Mouse (Mus musculus) lung, postnatal 0 days (tissue): ENCODE results near the gene Nfia. TPM values are rescaled to one million over a fixed set of nuclear protein-coding genes. Genes with fewer than 3 reads are reported as not detected.

Source experiments
- ATAC-seq: fragments of 200-750 bp; cut with Nextera tagmentation; 2 replicates; pipeline ENCODE4 v1.8.0; 2017; ENCODE audit warnings: moderate library complexity
- DNase-seq: peaks from one replicate; pipeline ENCODE4 v3.0.0-alpha.2; 2016; ENCODE audit warnings: low spot score
- H3K27ac ChIP-seq: fragments of 300-500 bp; sonication (generic); 2 replicates; pipeline ENCODE4 v1.5.1; 2014; ENCODE audit warnings: antibody characterized with exemption, mild to moderate bottlenecking, low read length, mixed read lengths
- H3K27me3 ChIP-seq: fragments of 300-500 bp; sonication (generic); replicated peaks from 2 replicates; pipeline ENCODE4 v1.6.1; 2014; ENCODE audit warnings: low read length, mixed read lengths; ENCODE audit not compliant: insufficient read depth
- H3K36me3 ChIP-seq: fragments of 300-500 bp; sonication (generic); 2 replicates; pipeline ENCODE4 v1.6.1; 2014; ENCODE audit warnings: low read length, mixed read lengths; ENCODE audit not compliant: insufficient read depth
- H3K4me1 ChIP-seq: fragments of 300-500 bp; sonication (generic); 2 replicates; pipeline ENCODE4 v1.6.1; 2014; ENCODE audit warnings: antibody characterized with exemption, low read depth, low read length, mixed read lengths; ENCODE audit not compliant: insufficient read depth
- H3K4me2 ChIP-seq: fragments of 300-500 bp; sonication (generic); replicated peaks from 2 replicates; pipeline ENCODE4 v1.6.1; 2014; ENCODE audit warnings: low read depth, mild to moderate bottlenecking, low read length, moderate library complexity, mixed read lengths
- H3K4me3 ChIP-seq: fragments of 300-500 bp; sonication (generic); 2 replicates; pipeline ENCODE4 v1.5.1; 2014; ENCODE audit warnings: low read depth, low read length
- H3K9ac ChIP-seq: fragments of 300-500 bp; sonication (generic); replicated peaks from 2 replicates; pipeline ENCODE4 v1.6.1; 2014; ENCODE audit warnings: low read depth, mild to moderate bottlenecking
- H3K9me3 ChIP-seq: fragments of 300-500 bp; sonication (generic); 2 replicates; pipeline ENCODE4 v1.6.1; 2016; ENCODE audit warnings: low read length, mixed read lengths
- CTCF ChIP-seq: IDR thresholded peaks from 2 replicates; pipeline ENCODE4 v1.5.1; 2016; ENCODE audit warnings: antibody characterized with exemption, mild to moderate bottlenecking
- EP300 ChIP-seq: IDR thresholded peaks from 2 replicates; pipeline ENCODE4 v1.6.1; 2016; ENCODE audit warnings: antibody characterized with exemption, mild to moderate bottlenecking, control low read depth
- WGBS: fragments of 180-500 bp; shearing (Covaris S2); extraction: QIAGEN DNeasy Blood & Tissue Kit; methylation state at CpG from one replicate; pipeline ENCODE4 v1.1.7; 2014; 5-methylcytosine and 5-hydroxymethylcytosine counted together
- polyA plus RNA-seq: library from polyadenylated mRNA; unstranded; fragments of >200 nt; fragmentation: Nextera tagmentation; extraction: Ambion mirVana; gene quantifications from 2 replicates; pipeline ENCODE4 v1.2.1, GENCODE M21; 2015

Gene Nfia
- polyA plus RNA-seq, 1 experiment from 2014 or later, result 40.5 TPM

GRCm38 (mm10) chr4:97776388-97777080 is 4.0 kb downstream of the Nfia start:
- ATAC-seq (no peak), DNase-seq (peak; percentile 56)
- H3K9ac ChIP-seq, result peak overlapping the region; percentile 95
- peaks cover 3% of the 10 kb centered on the region; the same call in 1 of the 2 replicates for H3K4me1 ChIP-seq
- whole genome bisulfite sequencing, result under 1% methylated on average over 10 of the region's 10 CpGs
- no peak for TF ChIP-seq EP300
- TF ChIP-seq CTCF, result no peak
- H3K27ac ChIP-seq, result peak overlapping the region; percentile 96
- no peaks in the 10 kb centered on the region for H3K36me3 ChIP-seq
- peak overlapping the region; percentile 90 for H3K4me3 ChIP-seq
- no peaks in the 10 kb centered on the region for H3K9me3 ChIP-seq
- H3K27me3 ChIP-seq, result no peaks in the 10 kb centered on the region
- peak overlapping the region; percentile 83 for H3K4me2 ChIP-seq

- Histone ChIP-seq H3K4me2 (peak overlapping the region; percentile 83), H3K4me1 (peaks cover 3% of the 10 kb centered on the region; the same call in 1 of the 2 replicates), H3K9ac (peak overlapping the region; percentile 95), H3K4me3 (peak overlapping the region; percentile 90), H3K36me3 (no peaks in the 10 kb centered on the region), H3K27ac (peak overlapping the region; percentile 96), H3K9me3 (no peaks in the 10 kb centered on the region), H3K27me3 (no peaks in the 10 kb centered on the region)
- peak; percentile 69 for DNase-seq
- 3% methylated on average over 22 of the region's 77 CpGs for WGBS
- ATAC-seq, result peak; percentile 34
- TF ChIP-seq EP300 (no peak), CTCF (no peak)
Observed at GRCm38 (mm10) chr4:97777081-97777705, 4.7 kb downstream of the Nfia start.

GRCm38 (mm10) chr4:97777706-97778176 is 5.2 kb downstream of the Nfia start, which contains the start of gene E130114P18Rik:
E130114P18Rik (minus strand) TSS chr4:97778078.
- peak; percentile 93 for DNase-seq
- H3K27me3 ChIP-seq, result no peaks in the 10 kb centered on the region
- peak within 1 kb of the TSS; percentile 96 for H3K27ac ChIP-seq
- peak; percentile 74 for ATAC-seq
- H3K4me3 ChIP-seq, result peak within 1 kb of the TSS; percentile 90
- H3K4me1 ChIP-seq, result peaks cover 3% of the 10 kb centered on the region; the same call in 1 of the 2 replicates
- no peaks in the 10 kb centered on the region for H3K36me3 ChIP-seq
- TF ChIP-seq EP300, result no peak
- TF ChIP-seq CTCF, result no peak
- H3K4me2 ChIP-seq, result peak within 1 kb of the TSS; percentile 83
- H3K9ac ChIP-seq, result peak within 1 kb of the TSS; percentile 95
- no peaks in the 10 kb centered on the region for H3K9me3 ChIP-seq
- WGBS, result under 1% methylated on average over 32 of the region's 37 CpGs

- TF ChIP-seq CTCF, result no peak
- H3K27me3 ChIP-seq, result no peaks in the 10 kb centered on the region
- peak overlapping the region; percentile 90 for H3K4me3 ChIP-seq
- peak overlapping the region; percentile 83 for H3K4me2 ChIP-seq
- peaks cover 3% of the 10 kb centered on the region; the same call in 1 of the 2 replicates for H3K4me1 ChIP-seq
- ATAC-seq, result peak; percentile 27
- DNase-seq, result no peak
- H3K9ac ChIP-seq, result peak overlapping the region; percentile 95
- peak overlapping the region; percentile 96 for H3K27ac ChIP-seq
- no peaks in the 10 kb centered on the region for H3K9me3 ChIP-seq
- peaks cover 5% of the 10 kb centered on the region; the same call in 1 of the 2 replicates for H3K36me3 ChIP-seq
- WGBS, result under 1% methylated on average over 50 of the region's 94 CpGs
Observed at GRCm38 (mm10) chr4:97778211-97779002, 5.9 kb downstream of the Nfia start.

GRCm38 (mm10) chr4:97779003-97779930 is 6.7 kb downstream of the Nfia start:
- DNase-seq (no peak), ATAC-seq (no peak)
- peak overlapping the region; percentile 90 for H3K4me3 ChIP-seq
- TF ChIP-seq CTCF (no peak), EP300 (no peak)
- no peaks in the 10 kb centered on the region for H3K27me3 ChIP-seq
- H3K4me2 ChIP-seq, result peak overlapping the region; percentile 83
- peaks cover 3% of the 10 kb centered on the region; the same call in 1 of the 2 replicates for H3K4me1 ChIP-seq
- WGBS, result 13% methylated on average over 18 of the region's 18 CpGs
- H3K36me3 ChIP-seq, result peaks cover 7% of the 10 kb centered on the region; the same call in 1 of the 2 replicates
- peak overlapping the region; percentile 95 for H3K9ac ChIP-seq
- no peaks in the 10 kb centered on the region for H3K9me3 ChIP-seq
- peak overlapping the region; percentile 96 for H3K27ac ChIP-seq
